Mouse (Mus musculus) lung, embryonic 14.5 days (tissue): ENCODE measurements around the gene Casp2. TPM values are rescaled to one million over a fixed set of nuclear protein-coding genes. Genes with fewer than 3 reads are reported as not detected.

Experiments
- ATAC-seq: fragments of 200-750 bp; cut with Nextera tagmentation; 2 replicates; pipeline ENCODE4 v1.8.0; 2017; ENCODE audit warnings: mild to moderate bottlenecking, moderate TSS enrichment, moderate library complexity; ENCODE audit not compliant: insufficient read depth
- DNase-seq: peaks from one replicate; pipeline ENCODE4 v3.0.0-alpha.2; 2015
- H3K27ac ChIP-seq: fragments of 300-500 bp; sonication (generic); 2 replicates; pipeline ENCODE4 v1.5.1; 2014; ENCODE audit warnings: low read depth, mild to moderate bottlenecking, moderate library complexity
- H3K27me3 ChIP-seq: fragments of 300-500 bp; sonication (generic); 2 replicates; pipeline ENCODE4 v1.6.1; 2014; ENCODE audit warnings: low read length, control low read depth; ENCODE audit not compliant: insufficient read depth
- H3K36me3 ChIP-seq: fragments of 300-500 bp; sonication (generic); 2 replicates; pipeline ENCODE4 v1.6.1; 2014; ENCODE audit warnings: control low read depth; ENCODE audit not compliant: insufficient read depth
- H3K4me1 ChIP-seq: fragments of 300-500 bp; sonication (generic); 2 replicates; pipeline ENCODE4 v1.6.1; 2014; ENCODE audit warnings: antibody characterized with exemption, control low read depth; ENCODE audit not compliant: insufficient read depth
- H3K4me2 ChIP-seq: fragments of 300-500 bp; sonication (generic); 2 replicates; pipeline ENCODE4 v1.6.1; 2014; ENCODE audit warnings: mild to moderate bottlenecking
- H3K4me3 ChIP-seq: fragments of 300-500 bp; sonication (generic); 2 replicates; pipeline ENCODE4 v1.5.1; 2014; ENCODE audit warnings: low read depth, low read length
- H3K9ac ChIP-seq: fragments of 300-500 bp; sonication (generic); 2 replicates; pipeline ENCODE4 v1.6.1; 2014
- H3K9me3 ChIP-seq: fragments of 300-500 bp; sonication (generic); 2 replicates; pipeline ENCODE4 v1.6.1; 2016; ENCODE audit warnings: low read depth, low read length, control low read depth
- CTCF ChIP-seq: IDR thresholded peaks from 2 replicates; pipeline ENCODE4 v1.5.1; 2016; ENCODE audit warnings: antibody characterized with exemption, low read depth
- whole genome bisulfite sequencing: fragments of 180-500 bp; shearing (Covaris S2); extraction: QIAGEN DNeasy Blood & Tissue Kit; methylation state at CpG from one replicate; pipeline ENCODE4 v1.1.7; 2014; 5-methylcytosine and 5-hydroxymethylcytosine counted together
- polyA plus RNA-seq: library from polyadenylated mRNA; unstranded; fragments of >200 nt; fragmentation: Nextera tagmentation; extraction: Ambion mirVana; gene quantifications from 2 replicates; pipeline ENCODE4 v1.2.1, GENCODE M21; 2014

Casp2 gene
- polyA plus RNA-seq, 1 experiment from 2014 or later: 71.1 TPM

GRCm38 (mm10) chr6:42257303-42257863 is 7.4 kb upstream of the Casp2 start:
- no peak overlapping the region for H3K9ac ChIP-seq
- ATAC-seq (peak; percentile 60; the same call in 1 of the 2 replicates), DNase-seq (peak; percentile 75)
- no peak overlapping the region for H3K4me3 ChIP-seq
- no peaks in the 10 kb centered on the region for H3K27me3 ChIP-seq
- H3K9me3 ChIP-seq: no peaks in the 10 kb centered on the region
- H3K4me1 ChIP-seq: no peaks in the 10 kb centered on the region
- no peak overlapping the region for H3K27ac ChIP-seq
- no peaks in the 10 kb centered on the region for H3K36me3 ChIP-seq
- 13% methylated on average over 11 of the region's 11 CpGs for WGBS
- 0 out of 2 replicates have a peak overlapping the region, but pooled peaks have one; percentile 7 for H3K4me2 ChIP-seq
- TF ChIP-seq CTCF: peak; percentile 74

GRCm38 (mm10) chr6:42260430-42260829 is 4.4 kb upstream of the Casp2 start:
- no peak overlapping the region for H3K27ac ChIP-seq
- DNase-seq (no peak), ATAC-seq (no peak)
- no peak overlapping the region for H3K4me2 ChIP-seq
- no peak overlapping the region for H3K9ac ChIP-seq
- 42% methylated on average over 6 of the region's 6 CpGs for WGBS
- H3K9me3 ChIP-seq: no peaks in the 10 kb centered on the region
- no peaks in the 10 kb centered on the region for H3K27me3 ChIP-seq
- no peaks in the 10 kb centered on the region for H3K36me3 ChIP-seq
- H3K4me3 ChIP-seq: no peak overlapping the region
- no peaks in the 10 kb centered on the region for H3K4me1 ChIP-seq
- no peak for TF ChIP-seq CTCF

- Histone ChIP-seq H3K4me1 (no peaks in the 10 kb centered on the region), H3K4me3 (peak within 1 kb of the TSS; percentile 23; the same call in 1 of the 2 replicates), H3K36me3 (no peaks in the 10 kb centered on the region), H3K9ac (peak within 1 kb of the TSS; percentile 1; the same call in 1 of the 2 replicates), H3K9me3 (no peaks in the 10 kb centered on the region), H3K4me2 (peak within 1 kb of the TSS; percentile 45), H3K27me3 (no peaks in the 10 kb centered on the region), H3K27ac (peak within 1 kb of the TSS; percentile 2; the same call in 1 of the 2 replicates)
- ATAC-seq (no peak), DNase-seq (peak; percentile 41)
- TF ChIP-seq CTCF: no peak
- WGBS: 14% methylated on average over 20 of the region's 20 CpGs
These were observed 3.1 kb upstream of the Casp2 start, which contains the start of gene Tmem139 for GRCm38 (mm10) chr6:42261524-42262170. TSS of gene Tmem139 (plus strand) at chr6:42261970.

- ATAC-seq (no peak), DNase-seq (peak; percentile 57)
- Histone ChIP-seq H3K4me1 (no peaks in the 10 kb centered on the region), H3K27me3 (no peaks in the 10 kb centered on the region), H3K36me3 (peaks cover 34% of the 10 kb centered on the region), H3K9ac (peak overlapping the region; percentile 92), H3K4me2 (peak overlapping the region; percentile 90), H3K9me3 (no peaks in the 10 kb centered on the region), H3K27ac (peak overlapping the region; percentile 92), H3K4me3 (peak overlapping the region; percentile 84)
- WGBS: under 1% methylated on average over 21 of the region's 21 CpGs
- no peak for TF ChIP-seq CTCF
These were observed 876 bp downstream of the Casp2 start for GRCm38 (mm10) chr6:42265391-42266330.

- ATAC-seq: no peak
- TF ChIP-seq CTCF: no peak
- Histone ChIP-seq H3K4me3 (no peak overlapping the region), H3K36me3 (peaks cover 79% of the 10 kb centered on the region), H3K27me3 (no peaks in the 10 kb centered on the region), H3K9ac (no peak overlapping the region), H3K9me3 (no peaks in the 10 kb centered on the region), H3K4me2 (no peak overlapping the region), H3K4me1 (no peaks in the 10 kb centered on the region), H3K27ac (no peak overlapping the region)
- no peak for DNase-seq
These were observed 6.0 kb downstream of the Casp2 start for GRCm38 (mm10) chr6:42270817-42271216.

- Histone ChIP-seq H3K27me3 (no peaks in the 10 kb centered on the region), H3K36me3 (peaks cover 90% of the 10 kb centered on the region), H3K4me1 (no peaks in the 10 kb centered on the region), H3K9ac (no peak overlapping the region), H3K9me3 (no peaks in the 10 kb centered on the region), H3K4me2 (no peak overlapping the region), H3K27ac (no peak overlapping the region), H3K4me3 (no peak overlapping the region)
- TF ChIP-seq CTCF: no peak
- ATAC-seq: no peak
- WGBS: 29% methylated on average over 2 of the region's 2 CpGs
- peak; percentile 72 for DNase-seq
These were observed 11.4 kb downstream of the Casp2 start for GRCm38 (mm10) chr6:42276151-42276550.
